Mouse (Mus musculus): ENCODE measurements around the gene Fchsd2. TPM values are rescaled to one million over a fixed set of nuclear protein-coding genes. Genes with fewer than 3 reads are reported as not detected.

Gene Fchsd2
- polyA plus RNA-seq (2014; fragmentation: Nextera tagmentation; extraction: Ambion mirVana), result 33.1 and 33.7 TPM in 2 replicates

DNA sequence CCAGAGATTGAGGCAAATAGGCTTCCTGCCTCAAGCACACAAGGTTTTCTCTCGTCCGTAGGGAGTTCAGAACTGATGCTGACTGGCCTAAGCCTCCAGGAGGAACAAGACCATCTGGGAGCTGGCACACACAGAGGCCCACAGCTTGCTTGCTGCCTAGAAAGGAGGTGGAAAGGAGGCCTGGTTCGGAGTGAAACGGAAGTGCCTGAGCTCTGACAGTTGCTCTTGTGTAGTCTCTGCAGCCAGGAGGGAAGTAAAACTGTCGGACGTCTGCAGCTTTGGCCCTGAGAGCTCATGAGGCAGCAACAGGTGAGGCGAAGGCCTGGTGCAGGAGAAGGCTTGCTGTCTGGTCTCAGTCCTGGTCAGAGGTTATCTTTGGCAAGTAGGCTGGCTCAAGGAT lies at the start of gene Fchsd2:
Fchsd2 (plus strand) TSS at position 246 of the 400 bp plus-strand sequence.
- Histone ChIP-seq H3K4me2 (replicated peaks; ENCODE audit: low read depth, low read length) (no peak within 1 kb of the TSS), H3K4me3 (ENCODE audit: low read depth, low read length) (no peak within 1 kb of the TSS), H3K27me3 (ENCODE audit: control insufficient read depth, insufficient read depth, low read length) (no peaks in the 10 kb centered on the region), H3K36me3 (ENCODE audit: control insufficient read depth, insufficient read depth, low read length) (no peaks in the 10 kb centered on the region), H3K27ac (ENCODE audit: low read length) (no peak within 1 kb of the TSS), H3K9ac (replicated peaks; ENCODE audit: low read depth, low read length) (no peak within 1 kb of the TSS), H3K4me1 (ENCODE audit: control insufficient read depth, insufficient read depth, low read length) (no peaks in the 10 kb centered on the region), H3K9me3 (ENCODE audit: control insufficient read depth, low read depth, low read length) (no peaks in the 10 kb centered on the region)
- no peak for ATAC-seq (ENCODE audit: insufficient number of reproducible peaks, insufficient read depth, low FRiP score, low read depth)
- 60% methylated on average over 7 of the region's 7 CpGs for WGBS

GRCm38 (mm10) chr7:101043846-101044541 lies 48.7 kb upstream of the Fchsd2 start:
- ATAC-seq (ENCODE audit: insufficient number of reproducible peaks, insufficient read depth, low FRiP score, low read depth), result no peak; the same call in 1 of the 2 replicates
- H3K36me3 ChIP-seq (ENCODE audit: control insufficient read depth, insufficient read depth, low read length), result no peaks in the 10 kb centered on the region
- 39% methylated on average over 8 of the region's 8 CpGs for WGBS
- H3K27ac ChIP-seq (ENCODE audit: low read length), result peak overlapping the region; percentile 63; the same call in 1 of the 2 replicates
- no peak overlapping the region for H3K4me3 ChIP-seq (ENCODE audit: low read depth, low read length)
- no peak overlapping the region for H3K4me2 ChIP-seq (replicated peaks; ENCODE audit: low read depth, low read length)
- no peaks in the 10 kb centered on the region for H3K27me3 ChIP-seq (ENCODE audit: control insufficient read depth, insufficient read depth, low read length)
- no peak overlapping the region for H3K9ac ChIP-seq (replicated peaks; ENCODE audit: low read depth, low read length)
- H3K9me3 ChIP-seq (ENCODE audit: control insufficient read depth, low read depth, low read length), result no peaks in the 10 kb centered on the region
- H3K4me1 ChIP-seq (ENCODE audit: control insufficient read depth, insufficient read depth, low read length), result peaks cover 28% of the 10 kb centered on the region

DNA sequence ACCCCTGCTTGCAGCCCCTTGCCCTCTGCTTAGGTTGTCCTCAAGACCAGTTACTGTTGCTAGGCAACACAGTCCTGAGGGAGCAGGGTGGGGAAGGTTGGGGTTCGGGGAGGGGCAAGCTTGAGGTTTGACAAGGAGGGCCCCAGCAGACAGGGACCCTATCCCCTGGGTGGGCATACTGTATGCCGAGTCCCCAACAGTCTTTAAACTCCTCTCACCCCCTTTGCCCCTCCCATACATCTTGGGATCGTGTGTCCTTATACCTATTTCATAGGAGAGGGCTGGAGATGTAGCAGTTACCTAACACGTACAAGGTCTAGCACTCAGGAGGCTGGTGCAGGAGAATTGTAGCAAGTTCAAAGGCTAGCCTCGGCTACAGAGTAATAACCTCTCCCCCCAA lies 44.4 kb upstream of the Fchsd2 start:
- Histone ChIP-seq H3K4me1 (ENCODE audit: control insufficient read depth, insufficient read depth, low read length) (peaks cover 16% of the 10 kb centered on the region; the same call in 1 of the 2 replicates), H3K9ac (replicated peaks; ENCODE audit: low read depth, low read length) (no peak overlapping the region), H3K27ac (ENCODE audit: low read length) (no peak overlapping the region), H3K36me3 (ENCODE audit: control insufficient read depth, insufficient read depth, low read length) (no peaks in the 10 kb centered on the region), H3K4me3 (ENCODE audit: low read depth, low read length) (no peak overlapping the region), H3K27me3 (ENCODE audit: control insufficient read depth, insufficient read depth, low read length) (no peaks in the 10 kb centered on the region), H3K4me2 (replicated peaks; ENCODE audit: low read depth, low read length) (no peak overlapping the region), H3K9me3 (ENCODE audit: control insufficient read depth, low read depth, low read length) (no peaks in the 10 kb centered on the region)
- WGBS, result 71% methylated on average over 5 of the region's 5 CpGs
- no peak for ATAC-seq (ENCODE audit: insufficient number of reproducible peaks, insufficient read depth, low FRiP score, low read depth)

GRCm38 (mm10) chr7:101049326-101050087 lies 43.2 kb upstream of the Fchsd2 start:
- Histone ChIP-seq H3K36me3 (ENCODE audit: control insufficient read depth, insufficient read depth, low read length) (no peaks in the 10 kb centered on the region), H3K9ac (replicated peaks; ENCODE audit: low read depth, low read length) (no peak overlapping the region), H3K4me1 (ENCODE audit: control insufficient read depth, insufficient read depth, low read length) (peaks cover 4% of the 10 kb centered on the region; the same call in 1 of the 2 replicates), H3K4me2 (replicated peaks; ENCODE audit: low read depth, low read length) (no peak overlapping the region), H3K27ac (ENCODE audit: low read length) (no peak overlapping the region), H3K9me3 (ENCODE audit: control insufficient read depth, low read depth, low read length) (no peaks in the 10 kb centered on the region), H3K4me3 (ENCODE audit: low read depth, low read length) (no peak overlapping the region), H3K27me3 (ENCODE audit: control insufficient read depth, insufficient read depth, low read length) (no peaks in the 10 kb centered on the region)
- WGBS, result 79% methylated on average over 7 of the region's 7 CpGs
- no peak for ATAC-seq (ENCODE audit: insufficient number of reproducible peaks, insufficient read depth, low FRiP score, low read depth)

- H3K4me3 ChIP-seq (ENCODE audit: low read depth, low read length), result no peak overlapping the region
- no peak for ATAC-seq (ENCODE audit: insufficient number of reproducible peaks, insufficient read depth, low FRiP score, low read depth)
- no peak overlapping the region for H3K4me2 ChIP-seq (replicated peaks; ENCODE audit: low read depth, low read length)
- no peak overlapping the region for H3K9ac ChIP-seq (replicated peaks; ENCODE audit: low read depth, low read length)
- H3K27ac ChIP-seq (ENCODE audit: low read length), result no peak overlapping the region
- H3K36me3 ChIP-seq (ENCODE audit: control insufficient read depth, insufficient read depth, low read length), result no peaks in the 10 kb centered on the region
- no peaks in the 10 kb centered on the region for H3K27me3 ChIP-seq (ENCODE audit: control insufficient read depth, insufficient read depth, low read length)
- no peaks in the 10 kb centered on the region for H3K9me3 ChIP-seq (ENCODE audit: control insufficient read depth, low read depth, low read length)
- H3K4me1 ChIP-seq (ENCODE audit: control insufficient read depth, insufficient read depth, low read length), result no peaks in the 10 kb centered on the region
- 69% methylated on average over 13 of the region's 13 CpGs for WGBS
These were observed 41.7 kb upstream of the Fchsd2 start for GRCm38 (mm10) chr7:101050724-101051550.

DNA sequence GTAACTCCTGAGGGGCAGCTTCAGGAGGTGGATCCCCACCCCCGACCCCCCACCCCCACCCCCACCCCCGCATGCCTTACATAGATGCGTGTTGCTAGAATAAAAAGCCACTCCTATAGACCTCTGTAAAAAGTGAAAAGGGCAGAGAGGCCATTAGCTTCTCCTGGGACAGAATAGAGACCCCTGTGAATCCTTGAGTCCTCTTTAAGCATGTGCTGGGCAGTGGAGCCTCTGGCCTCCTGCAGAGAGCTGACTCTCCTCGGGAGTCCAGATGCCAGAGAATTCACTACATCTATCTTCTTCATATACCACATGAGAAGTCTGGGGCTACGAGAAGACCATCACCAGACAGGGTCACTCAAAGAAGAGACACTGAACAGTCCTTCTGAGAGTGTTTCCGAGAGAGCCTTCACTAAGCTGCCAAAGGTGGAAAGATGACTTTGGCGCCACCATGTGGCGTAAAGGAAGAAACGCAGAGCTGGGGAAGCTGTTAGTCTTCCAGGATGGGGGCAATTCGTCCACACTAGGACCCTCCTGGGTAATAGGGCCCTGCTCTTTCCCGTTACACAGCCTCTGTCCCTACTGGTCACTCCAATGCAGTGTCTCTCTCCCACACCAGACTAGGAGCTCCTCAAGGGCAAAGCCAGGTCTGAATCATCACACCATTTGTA lies 41.0 kb upstream of the Fchsd2 start:
- Histone ChIP-seq H3K27me3 (ENCODE audit: control insufficient read depth, insufficient read depth, low read length) (no peaks in the 10 kb centered on the region), H3K27ac (ENCODE audit: low read length) (no peak overlapping the region), H3K4me2 (replicated peaks; ENCODE audit: low read depth, low read length) (no peak overlapping the region), H3K4me3 (ENCODE audit: low read depth, low read length) (no peak overlapping the region), H3K9me3 (ENCODE audit: control insufficient read depth, low read depth, low read length) (no peaks in the 10 kb centered on the region), H3K4me1 (ENCODE audit: control insufficient read depth, insufficient read depth, low read length) (no peaks in the 10 kb centered on the region), H3K9ac (replicated peaks; ENCODE audit: low read depth, low read length) (no peak overlapping the region), H3K36me3 (ENCODE audit: control insufficient read depth, insufficient read depth, low read length) (no peaks in the 10 kb centered on the region)
- peak; percentile 59; the same call in 1 of the 2 replicates for ATAC-seq (ENCODE audit: insufficient number of reproducible peaks, insufficient read depth, low FRiP score, low read depth)
- WGBS, result 16% methylated on average over 11 of the region's 11 CpGs

GRCm38 (mm10) chr7:101053136-101053535 lies 39.5 kb upstream of the Fchsd2 start:
- no peak for ATAC-seq (ENCODE audit: insufficient number of reproducible peaks, insufficient read depth, low FRiP score, low read depth)
- Histone ChIP-seq H3K36me3 (ENCODE audit: control insufficient read depth, insufficient read depth, low read length) (no peaks in the 10 kb centered on the region), H3K9ac (replicated peaks; ENCODE audit: low read depth, low read length) (no peak overlapping the region), H3K27ac (ENCODE audit: low read length) (no peak overlapping the region), H3K4me2 (replicated peaks; ENCODE audit: low read depth, low read length) (no peak overlapping the region), H3K27me3 (ENCODE audit: control insufficient read depth, insufficient read depth, low read length) (no peaks in the 10 kb centered on the region), H3K4me1 (ENCODE audit: control insufficient read depth, insufficient read depth, low read length) (no peaks in the 10 kb centered on the region), H3K9me3 (ENCODE audit: control insufficient read depth, low read depth, low read length) (no peaks in the 10 kb centered on the region), H3K4me3 (ENCODE audit: low read depth, low read length) (no peak overlapping the region)
- WGBS, result 59% methylated on average over 2 of the region's 2 CpGs

GRCm38 (mm10) chr7:101057309-101057708 lies 35.4 kb upstream of the Fchsd2 start:
- WGBS, result 72% methylated on average over 4 of the region's 4 CpGs
- ATAC-seq (ENCODE audit: insufficient number of reproducible peaks, insufficient read depth, low FRiP score, low read depth), result no peak
- Histone ChIP-seq H3K27me3 (ENCODE audit: control insufficient read depth, insufficient read depth, low read length) (no peaks in the 10 kb centered on the region), H3K9ac (replicated peaks; ENCODE audit: low read depth, low read length) (no peak overlapping the region), H3K27ac (ENCODE audit: low read length) (no peak overlapping the region), H3K4me3 (ENCODE audit: low read depth, low read length) (no peak overlapping the region), H3K9me3 (ENCODE audit: control insufficient read depth, low read depth, low read length) (no peaks in the 10 kb centered on the region), H3K4me2 (replicated peaks; ENCODE audit: low read depth, low read length) (no peak overlapping the region), H3K36me3 (ENCODE audit: control insufficient read depth, insufficient read depth, low read length) (no peaks in the 10 kb centered on the region), H3K4me1 (ENCODE audit: control insufficient read depth, insufficient read depth, low read length) (peaks cover 3% of the 10 kb centered on the region; the same call in 1 of the 2 replicates)

Data from stomach, embryonic 14.5 days (tissue).